Mouse (Mus musculus) thymus, adult 18-20 months (tissue): ENCODE data around the gene Eif2b3.

Experiments
- DNase-seq, 2 experiments: peaks; one replicate each; pipeline ENCODE4 v3.0.0; 2022; ENCODE audit warnings: mixed read lengths in 2 of 2

Gene Eif2b3

GRCm38 (mm10) chr4:117018327-117018726 is 875 bp upstream of the Eif2b3 start:
- no peak for DNase-seq

GRCm38 (mm10) chr4:117023469-117023868 is 4.3 kb downstream of the Eif2b3 start:
- DNase-seq: no peak

- no peak for DNase-seq
Observed at GRCm38 (mm10) chr4:117031105-117031504, 11.9 kb downstream of the Eif2b3 start.

- DNase-seq: no peak
Observed at GRCm38 (mm10) chr4:117039925-117040687, 20.9 kb downstream of the Eif2b3 start.

DNA sequence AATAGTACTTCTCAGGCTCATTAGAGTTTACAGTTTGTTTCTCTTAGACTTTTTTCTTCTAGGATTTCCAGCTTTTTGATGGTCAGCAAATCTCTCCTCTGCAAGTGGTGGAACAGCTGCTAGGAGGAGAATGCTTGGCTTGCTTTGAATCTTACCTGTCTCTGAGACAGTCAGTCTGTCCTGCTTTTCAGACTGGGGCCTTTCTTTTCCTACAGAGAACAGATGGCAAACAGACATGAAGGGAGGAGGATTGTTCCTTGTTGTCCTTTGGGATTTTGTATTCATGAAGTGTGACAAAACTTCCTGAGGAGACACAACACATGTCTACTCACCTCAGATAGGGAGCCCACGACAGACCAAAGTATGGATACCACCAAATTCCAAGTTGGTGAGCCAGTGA is 21.6 kb downstream of the Eif2b3 start:
- no peak for DNase-seq

DNA sequence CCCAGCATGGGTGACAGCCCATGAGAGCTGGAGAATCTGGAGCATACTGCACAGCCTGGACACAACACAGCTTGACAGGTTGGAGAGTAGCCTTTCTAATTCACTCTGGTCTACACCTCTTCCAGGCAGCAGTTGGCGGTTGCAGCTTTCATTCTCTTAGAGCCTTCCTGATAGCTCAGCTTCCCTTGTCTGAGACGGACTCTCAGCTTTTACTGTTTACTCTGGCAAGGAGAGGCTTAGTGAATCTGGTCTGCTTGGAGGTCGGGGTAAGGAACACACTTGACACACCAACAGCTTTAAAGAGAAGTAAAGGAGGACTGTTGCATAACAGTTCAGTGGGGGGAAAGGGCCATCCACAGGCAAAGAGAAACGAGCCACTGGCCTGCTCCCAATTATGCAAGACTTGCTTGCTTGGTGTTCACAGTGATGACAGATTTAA is 22.1 kb downstream of the Eif2b3 start:
- no peak for DNase-seq

DNA sequence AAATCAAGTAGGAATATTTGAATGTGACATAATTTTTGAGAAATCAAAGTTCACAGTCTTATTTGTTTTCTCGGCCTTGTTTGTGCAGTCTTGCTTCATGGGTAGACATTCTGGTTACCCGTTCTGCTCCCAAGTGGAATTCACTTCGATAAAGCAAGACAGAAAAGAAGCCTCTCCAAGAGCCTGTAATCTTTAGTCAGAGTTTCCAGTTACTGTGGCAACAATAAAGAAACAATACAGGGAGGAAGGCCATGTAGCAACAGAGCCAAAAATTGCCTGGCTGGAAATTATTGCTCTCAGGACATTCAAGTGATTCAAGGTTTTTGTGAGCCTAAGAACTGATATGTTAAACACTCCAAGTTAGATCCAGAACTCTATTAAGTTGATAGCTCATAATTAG is 29.6 kb downstream of the Eif2b3 start:
- no peak for DNase-seq

- no peak for DNase-seq
Observed at GRCm38 (mm10) chr4:117049485-117049884, 30.3 kb downstream of the Eif2b3 start.

DNA sequence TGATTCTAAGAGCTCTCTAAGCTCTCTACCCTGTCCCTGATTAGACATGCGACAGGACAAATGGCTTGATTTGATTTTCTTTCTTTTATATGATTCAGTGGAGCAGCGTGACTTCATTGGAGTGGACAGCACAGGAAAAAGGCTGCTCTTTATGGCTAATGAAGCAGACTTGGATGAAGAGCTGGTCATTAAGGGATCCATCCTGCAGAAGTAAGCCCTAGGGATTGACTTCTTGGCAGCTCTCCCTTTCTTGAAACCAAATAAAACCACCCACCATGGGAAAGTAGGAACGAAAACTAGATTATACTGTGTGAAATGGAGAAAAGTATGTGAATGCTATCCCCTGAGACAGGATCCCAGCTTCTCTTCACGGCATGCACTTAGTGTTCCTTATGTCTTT is 33.4 kb downstream of the Eif2b3 start:
- DNase-seq: no peak

- no peak for DNase-seq
Observed at GRCm38 (mm10) chr4:117053956-117054355, 34.8 kb downstream of the Eif2b3 start.

- DNase-seq: no peak
Observed at GRCm38 (mm10) chr4:117056102-117056501, 36.9 kb downstream of the Eif2b3 start.

DNA sequence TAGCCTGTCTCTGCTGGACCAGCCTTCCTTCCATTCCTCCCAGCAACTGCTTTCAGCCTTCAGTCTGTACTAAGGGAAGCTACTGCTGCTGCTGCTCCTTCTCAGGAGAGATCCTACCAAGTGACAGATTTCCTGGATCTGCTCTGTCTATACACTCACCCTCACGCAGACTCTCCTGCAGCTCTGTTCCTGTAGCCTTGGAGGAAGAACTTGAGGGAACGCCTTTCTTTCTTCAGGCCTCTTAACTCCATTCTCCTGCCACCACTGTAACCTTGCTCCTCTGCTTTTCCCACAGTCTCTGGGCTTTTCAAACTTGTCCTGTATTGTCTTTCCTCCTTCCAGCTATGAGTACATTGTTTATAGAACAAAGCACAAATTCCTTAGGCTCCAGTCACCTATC is 37.3 kb downstream of the Eif2b3 start:
- DNase-seq: no peak

DNA sequence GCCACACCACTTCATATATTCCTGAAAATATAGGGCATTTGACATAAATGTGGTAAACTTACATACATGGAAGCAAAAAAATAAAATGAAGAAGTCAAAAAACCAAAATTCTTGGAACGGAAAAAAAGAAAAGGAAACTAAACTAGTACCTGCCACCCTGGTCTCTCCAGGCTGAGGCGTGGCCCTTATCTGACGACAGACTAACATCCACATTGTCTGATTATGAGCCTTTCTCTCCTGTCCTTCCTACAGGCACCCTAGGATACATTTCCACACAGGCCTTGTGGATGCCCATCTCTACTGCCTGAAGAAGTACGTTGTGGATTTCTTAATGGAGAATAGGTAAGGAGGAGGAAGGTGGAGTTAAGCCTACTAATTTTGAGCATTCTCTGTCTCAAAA is 39.3 kb downstream of the Eif2b3 start:
- DNase-seq: no peak

DNA sequence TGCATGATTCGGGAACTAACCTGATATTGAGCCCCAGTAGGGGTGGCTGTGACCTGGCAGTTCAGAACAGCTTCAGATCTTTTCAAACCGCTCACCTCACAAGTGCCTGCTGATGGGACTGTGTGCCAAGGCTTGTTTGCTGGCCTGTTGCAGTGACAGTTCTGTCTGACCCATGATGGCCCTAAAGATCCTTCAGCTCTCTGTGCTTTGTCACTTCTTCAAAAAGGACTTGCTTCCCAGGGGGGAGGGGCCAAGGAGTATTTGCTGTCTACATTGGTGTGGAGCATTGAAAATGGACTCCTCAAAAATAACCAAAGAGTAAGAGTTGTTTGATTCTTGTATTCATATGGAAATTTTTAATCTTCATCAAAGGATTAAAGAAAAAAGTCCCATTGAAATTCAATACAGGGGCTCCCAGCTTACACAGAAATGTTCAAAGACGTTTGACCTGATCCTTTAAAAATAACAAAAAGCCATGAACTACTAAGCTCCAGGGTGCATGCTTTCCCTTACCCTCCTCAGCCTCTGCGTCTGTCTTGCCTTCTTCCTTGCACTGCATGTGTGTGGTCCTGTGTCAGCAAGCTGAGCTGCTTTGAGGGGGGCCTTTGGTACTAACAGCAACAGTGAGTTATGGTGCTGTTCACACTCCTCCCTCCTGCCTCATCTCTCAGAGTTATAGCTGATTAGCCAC is 43.6 kb downstream of the Eif2b3 start:
- no peak for DNase-seq

- no peak for DNase-seq
Observed at GRCm38 (mm10) chr4:117068035-117068434, 48.8 kb downstream of the Eif2b3 start.

DNA sequence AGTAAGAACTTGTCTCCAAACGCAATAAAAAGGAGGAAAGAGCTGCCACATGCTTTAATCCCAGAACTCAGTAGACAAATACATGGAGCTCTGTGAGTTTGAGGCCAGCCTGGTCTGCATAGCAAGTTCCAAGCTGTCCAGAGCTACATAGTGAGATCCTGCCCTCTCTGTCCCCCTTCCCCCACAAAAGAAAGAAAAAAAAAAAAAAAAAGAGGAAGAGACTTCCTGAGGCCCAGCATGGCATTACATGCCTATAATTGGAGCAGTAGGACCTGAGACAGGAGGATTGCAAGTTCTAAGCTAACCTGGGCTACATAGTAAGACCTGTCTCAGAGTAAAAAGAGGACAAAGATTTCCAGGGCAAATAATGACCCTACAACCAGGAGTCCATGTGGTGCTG is 50.4 kb downstream of the Eif2b3 start:
- DNase-seq: no peak

DNA sequence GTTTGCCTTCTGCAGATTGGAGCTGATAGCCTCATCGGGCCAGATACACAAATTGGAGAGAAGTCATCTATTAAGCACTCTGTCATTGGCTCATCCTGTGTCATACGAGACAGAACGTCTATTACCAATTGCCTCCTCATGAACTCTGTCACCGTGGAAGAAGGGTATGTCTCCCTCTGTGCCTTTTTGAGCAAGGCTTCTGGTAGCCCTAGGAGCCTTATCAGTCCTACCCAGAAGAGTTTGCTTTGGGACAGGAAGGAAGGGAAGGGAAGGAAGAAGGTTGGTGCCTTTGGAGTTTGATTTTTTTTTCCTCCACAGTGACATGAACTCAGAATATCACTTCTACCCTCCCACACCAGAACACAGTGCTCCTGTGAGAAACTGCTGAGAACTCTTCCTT is 51.4 kb downstream of the Eif2b3 start:
- DNase-seq: no peak

DNA sequence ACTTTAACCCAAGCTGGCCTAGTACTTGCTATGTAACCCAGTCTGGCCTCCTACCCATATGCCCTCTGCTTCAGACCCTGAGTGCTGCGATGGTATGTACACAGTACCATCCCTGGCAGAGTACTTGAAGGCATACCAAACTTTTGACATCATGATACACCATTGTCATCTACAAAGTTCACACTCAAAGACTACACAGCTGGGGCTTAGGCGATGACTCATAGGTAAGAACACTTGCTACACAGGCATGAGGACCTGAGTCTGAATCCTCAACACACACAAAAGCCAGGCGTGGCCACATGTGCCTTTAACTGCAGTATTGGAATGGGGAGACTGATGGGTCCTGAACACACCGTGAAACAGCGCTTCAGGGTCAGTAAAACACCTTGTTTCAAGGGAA is 52.0 kb downstream of the Eif2b3 start:
- no peak for DNase-seq

DNA sequence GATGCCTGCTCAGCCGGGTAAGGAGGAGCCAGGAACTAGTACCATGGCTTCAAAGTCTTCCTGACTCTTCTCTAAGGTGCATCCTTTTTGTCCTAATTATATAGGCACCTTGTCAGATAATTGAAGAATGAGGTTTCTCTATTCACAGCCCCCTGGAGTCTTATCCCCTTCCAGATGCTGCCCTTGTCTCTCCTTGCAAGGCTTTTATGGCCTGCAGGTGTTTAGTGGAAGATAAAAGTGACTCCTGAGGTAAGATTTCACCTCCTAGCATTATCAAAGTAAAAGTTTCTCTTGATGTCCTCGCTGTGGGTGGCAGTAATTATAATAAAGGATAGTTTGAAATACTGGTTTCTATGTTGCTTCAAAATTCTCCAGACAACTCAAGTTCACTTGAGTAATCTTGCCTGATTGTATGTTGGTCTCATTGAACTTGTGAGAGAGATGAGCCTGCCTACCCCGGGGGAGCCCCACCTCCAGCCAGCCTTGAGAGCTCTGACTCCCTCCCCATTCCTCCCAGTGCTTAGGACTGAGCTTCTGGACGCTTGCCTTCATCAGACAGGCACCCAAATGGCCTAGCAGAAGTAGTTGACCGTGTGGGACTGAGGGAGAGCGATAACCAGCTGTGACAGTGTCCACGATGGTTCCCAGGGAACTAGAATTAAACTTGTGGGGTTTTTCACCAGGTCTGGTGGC is 68.9 kb downstream of the Eif2b3 start:
- no peak for DNase-seq

GRCm38 (mm10) chr4:117090586-117090985 is 71.4 kb downstream of the Eif2b3 start:
- DNase-seq: no peak

GRCm38 (mm10) chr4:117094626-117095361 is 75.6 kb downstream of the Eif2b3 start:
- DNase-seq: no peak

- DNase-seq: peak; percentile 51 to 52
Observed at GRCm38 (mm10) chr4:117095551-117096452, 76.6 kb downstream of the Eif2b3 start, which contains the start of gene Ptch2. Ptch2 (plus strand) TSS chr4:117096075.
